Mouse (Mus musculus) spleen, adult 2 months (tissue): ENCODE measurements around the gene Foxf2. TPM values are rescaled to one million over a fixed set of nuclear protein-coding genes. Genes with fewer than 3 reads are reported as not detected.

Experiments used
- DNase-seq, 2 experiments: peaks; one replicate each; pipeline versions ENCODE4 v3.0.0 to v3.0.0-alpha.2; 2012 to 2021; ENCODE audit warnings: low spot score in 2 of 2, low read depth in 1 of 2
- H3K27ac ChIP-seq: fragments of 200-500 bp; 2 replicates; pipeline ENCODE4 v1.5.1; 2012; ENCODE audit warnings: low read length, inconsistent platforms; ENCODE audit not compliant: insufficient read depth
- H3K27me3 ChIP-seq: fragments of 200-500 bp; 2 replicates; pipeline ENCODE4 v1.6.1; 2012; ENCODE audit warnings: mild to moderate bottlenecking, moderate library complexity, low read length, inconsistent platforms; ENCODE audit not compliant: control insufficient read depth, insufficient read depth
- H3K36me3 ChIP-seq: fragments of 200-500 bp; 2 replicates; pipeline ENCODE4 v1.6.1; 2012; ENCODE audit warnings: mild to moderate bottlenecking, low read length, inconsistent platforms; ENCODE audit not compliant: control insufficient read depth, insufficient read depth
- H3K4me1 ChIP-seq: fragments of 200-500 bp; 2 replicates; pipeline ENCODE4 v1.6.1; 2011; ENCODE audit warnings: inconsistent platforms; ENCODE audit not compliant: control insufficient read depth, insufficient read depth, insufficient read length
- H3K4me3 ChIP-seq: fragments of 200-500 bp; 2 replicates; pipeline ENCODE4 v1.5.1; 2011; ENCODE audit warnings: mild to moderate bottlenecking, inconsistent platforms; ENCODE audit not compliant: insufficient read depth, insufficient read length; ENCODE audit errors: extremely low read depth
- CTCF ChIP-seq: fragments of 200-500 bp; IDR thresholded peaks from 2 replicates; pipeline ENCODE4 v1.5.1; 2011; ENCODE audit warnings: mild to moderate bottlenecking, inconsistent platforms; ENCODE audit not compliant: insufficient read depth, insufficient read length, insufficient replicate concordance; ENCODE audit errors: extremely low read depth
- POLR2A ChIP-seq: fragments of 200-500 bp; IDR thresholded peaks from 2 replicates; pipeline ENCODE4 v1.6.1; 2011; ENCODE audit warnings: low read depth, low read length, inconsistent platforms
- WGBS: fragments of 180-500 bp; shearing (Covaris S2); methylation state at CpG from one replicate; pipeline ENCODE4 v1.1.7; 2018; 5-methylcytosine and 5-hydroxymethylcytosine counted together
- polyA plus RNA-seq: library from polyadenylated mRNA; depleted of rRNA; stranded (reverse); fragments of >200 nt; gene quantifications from 2 replicates; pipeline ENCODE4 v1.2.3, GENCODE M21; 2012; rRNA removed

The Foxf2 gene
- 0.04 and 0.06 TPM in 2 replicates for polyA plus RNA-seq

DNA sequence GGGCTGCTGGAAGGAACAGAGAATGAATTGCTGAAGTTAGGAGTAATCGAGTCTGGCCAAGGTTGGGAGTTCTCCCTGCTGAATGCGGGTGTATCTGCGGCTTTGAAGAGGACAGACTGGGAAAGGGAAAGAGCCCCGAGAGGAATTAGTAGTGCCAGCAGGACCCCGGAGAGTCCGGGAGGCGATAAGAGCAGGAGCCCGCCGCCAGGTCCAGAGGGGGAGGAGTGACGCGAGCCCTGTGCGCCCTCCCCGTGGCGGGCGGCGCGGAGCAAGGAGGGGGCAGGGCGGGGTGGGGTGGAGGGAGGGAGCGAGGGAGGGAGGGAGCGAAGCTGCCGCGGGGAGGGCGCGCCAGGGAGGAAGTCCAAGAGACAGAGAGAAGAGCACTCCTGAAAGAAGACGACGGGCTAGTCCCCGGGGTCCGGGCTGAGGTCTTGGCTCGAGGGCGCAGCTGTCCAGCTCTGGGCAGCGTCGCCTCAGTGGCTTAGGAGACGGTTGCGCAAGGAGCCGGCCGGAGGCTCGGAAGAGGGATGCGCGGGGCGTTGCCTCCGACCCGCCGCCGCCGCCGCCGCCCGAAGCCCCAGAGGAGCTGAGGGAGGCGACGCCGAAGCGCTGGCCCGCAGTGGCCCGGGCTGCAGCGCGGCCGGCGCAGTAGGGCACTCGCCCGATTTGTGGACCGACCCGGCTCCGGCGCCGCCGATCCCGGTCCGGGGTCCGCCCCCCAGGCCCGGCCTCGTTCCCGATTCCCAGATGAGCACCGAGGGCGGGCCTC, at the start of gene Foxf2:
Foxf2 (plus strand) TSS at position 484 of the 769 bp plus-strand sequence.
- WGBS, result under 1% methylated on average over 60 of the region's 74 CpGs
- H3K4me3 ChIP-seq, result peak within 1 kb of the TSS; percentile 17; the same call in 1 of the 2 replicates
- no peak within 1 kb of the TSS for H3K27ac ChIP-seq
- H3K27me3 ChIP-seq, result peaks cover 48% of the 10 kb centered on the region
- TF ChIP-seq CTCF (no peak), POLR2A (no peak)
- DNase-seq, result no peak
- no peaks in the 10 kb centered on the region for H3K36me3 ChIP-seq
- peaks cover 8% of the 10 kb centered on the region for H3K4me1 ChIP-seq

DNA sequence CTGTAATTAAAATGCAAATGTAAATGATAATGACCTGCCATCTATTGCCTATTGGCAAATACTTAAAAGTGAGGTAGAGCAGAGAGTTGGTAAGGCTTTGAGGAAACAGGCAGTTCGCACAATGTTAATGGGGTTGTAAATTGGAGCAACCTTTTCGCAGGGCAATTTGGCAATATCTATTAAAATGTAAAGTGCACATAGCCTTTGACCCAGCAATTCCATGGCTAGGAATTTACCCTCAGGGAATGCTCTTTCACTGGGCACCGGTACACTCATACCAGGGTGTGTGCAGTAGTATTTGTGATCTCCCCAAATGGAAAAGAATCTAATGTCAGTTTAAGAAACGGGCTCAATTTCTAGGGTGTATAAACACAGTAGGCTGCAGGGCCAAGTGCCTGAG, 48.9 kb upstream of the Foxf2 start:
- H3K4me3 ChIP-seq, result no peak overlapping the region
- H3K27me3 ChIP-seq, result no peaks in the 10 kb centered on the region
- TF ChIP-seq POLR2A (no peak), CTCF (no peak)
- no peak for DNase-seq
- no peaks in the 10 kb centered on the region for H3K4me1 ChIP-seq
- 80% methylated on average over 4 of the region's 4 CpGs for WGBS
- no peak overlapping the region for H3K27ac ChIP-seq
- no peaks in the 10 kb centered on the region for H3K36me3 ChIP-seq

DNA sequence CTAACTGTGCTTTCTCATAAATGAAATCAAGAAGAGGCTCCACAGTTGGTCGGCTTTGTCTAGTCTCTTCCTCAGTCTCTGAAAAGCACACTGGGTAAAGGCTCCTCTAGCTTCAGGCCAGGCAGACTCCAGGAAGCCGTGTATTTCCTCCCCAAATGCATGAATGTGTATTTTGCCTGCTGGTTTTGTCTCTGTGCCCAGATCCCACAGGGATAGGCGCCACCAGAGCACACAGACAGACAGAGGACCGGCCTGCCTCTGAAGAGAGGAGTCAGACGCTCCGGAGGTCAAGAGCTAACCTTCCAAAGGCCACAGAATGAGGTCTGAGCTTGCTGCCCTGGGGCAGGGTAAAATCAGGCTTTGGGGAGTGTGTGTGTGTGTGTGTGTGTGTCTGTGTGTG, 48.0 kb upstream of the Foxf2 start:
- Histone ChIP-seq H3K27me3 (no peaks in the 10 kb centered on the region), H3K4me1 (no peaks in the 10 kb centered on the region), H3K4me3 (no peak overlapping the region), H3K27ac (no peak overlapping the region), H3K36me3 (no peaks in the 10 kb centered on the region)
- WGBS, result 42% methylated on average over 6 of the region's 6 CpGs
- no peak for DNase-seq
- TF ChIP-seq CTCF (no peak), POLR2A (no peak)

DNA sequence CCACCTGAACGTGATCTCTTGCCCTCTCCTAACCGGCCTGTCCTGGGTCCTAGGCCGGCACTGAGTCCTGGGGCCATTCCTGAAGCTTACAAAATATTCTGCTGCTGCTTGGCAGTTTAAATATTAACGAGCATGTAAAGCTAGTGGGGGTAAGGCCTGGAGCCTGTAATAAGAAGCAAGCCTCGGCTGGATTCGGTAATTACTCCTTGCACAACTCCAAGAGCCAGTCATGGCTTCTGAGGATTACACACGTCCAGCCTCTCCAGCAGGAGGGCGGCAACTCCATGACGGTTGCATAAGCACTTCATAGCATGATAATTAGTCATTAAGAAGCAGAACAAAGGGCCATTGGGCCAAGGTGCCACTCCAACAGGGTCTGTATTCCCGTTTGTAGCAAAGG, 47.2 kb upstream of the Foxf2 start:
- WGBS, result 87% methylated on average over 10 of the region's 10 CpGs
- TF ChIP-seq POLR2A (no peak), CTCF (no peak)
- Histone ChIP-seq H3K36me3 (no peaks in the 10 kb centered on the region), H3K27ac (no peak overlapping the region), H3K4me1 (no peaks in the 10 kb centered on the region), H3K27me3 (no peaks in the 10 kb centered on the region), H3K4me3 (no peak overlapping the region)
- DNase-seq, result no peak

DNA sequence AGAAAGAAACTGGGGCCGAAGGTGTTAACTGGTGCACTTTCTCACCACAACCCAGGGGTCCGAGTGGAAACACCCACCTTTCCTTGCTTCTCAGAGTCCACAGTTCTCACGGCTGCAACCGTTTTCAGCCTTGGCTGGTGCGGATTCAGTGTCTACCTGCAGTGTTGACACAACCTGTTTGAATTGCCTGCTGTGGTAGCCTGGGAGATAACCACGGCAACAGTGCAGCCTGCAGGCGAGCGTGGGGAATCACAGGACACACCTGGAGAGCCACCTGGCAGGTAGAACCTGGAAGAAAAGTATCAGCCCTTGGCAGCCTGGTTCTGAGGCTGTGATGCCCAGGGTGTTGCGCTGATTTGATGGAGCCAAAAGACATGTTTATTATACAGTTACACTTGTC, 45.8 kb upstream of the Foxf2 start:
- Histone ChIP-seq H3K36me3 (no peaks in the 10 kb centered on the region), H3K4me3 (no peak overlapping the region), H3K27ac (no peak overlapping the region), H3K27me3 (no peaks in the 10 kb centered on the region), H3K4me1 (no peaks in the 10 kb centered on the region)
- DNase-seq, result no peak
- 71% methylated on average over 9 of the region's 9 CpGs for WGBS
- TF ChIP-seq POLR2A (no peak), CTCF (no peak)

DNA sequence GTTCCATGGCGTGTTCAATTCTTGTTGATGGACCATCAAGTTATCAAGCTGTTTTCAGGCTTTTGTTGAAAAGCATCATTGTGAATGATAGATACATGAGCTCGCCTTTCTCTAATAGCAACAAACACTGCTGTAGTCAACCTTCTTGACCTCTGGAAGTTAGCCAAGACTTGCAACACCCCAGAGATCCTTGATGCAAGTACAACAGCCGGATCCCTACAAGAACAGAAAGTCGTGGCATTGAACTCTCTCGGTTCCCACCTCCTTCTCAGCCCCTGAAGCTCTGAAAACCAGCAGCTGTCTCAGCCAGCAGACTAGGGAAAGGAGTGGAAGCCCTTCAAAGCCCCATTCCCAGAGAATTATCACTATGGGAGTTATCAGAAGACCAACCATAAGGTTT, 38.3 kb upstream of the Foxf2 start:
- Histone ChIP-seq H3K4me3 (no peak overlapping the region), H3K27ac (no peak overlapping the region), H3K36me3 (no peaks in the 10 kb centered on the region), H3K27me3 (no peaks in the 10 kb centered on the region), H3K4me1 (no peaks in the 10 kb centered on the region)
- DNase-seq, result no peak
- no peak for TF ChIP-seq CTCF
- TF ChIP-seq POLR2A, result no peak
- 84% methylated on average over 5 of the region's 5 CpGs for WGBS

DNA sequence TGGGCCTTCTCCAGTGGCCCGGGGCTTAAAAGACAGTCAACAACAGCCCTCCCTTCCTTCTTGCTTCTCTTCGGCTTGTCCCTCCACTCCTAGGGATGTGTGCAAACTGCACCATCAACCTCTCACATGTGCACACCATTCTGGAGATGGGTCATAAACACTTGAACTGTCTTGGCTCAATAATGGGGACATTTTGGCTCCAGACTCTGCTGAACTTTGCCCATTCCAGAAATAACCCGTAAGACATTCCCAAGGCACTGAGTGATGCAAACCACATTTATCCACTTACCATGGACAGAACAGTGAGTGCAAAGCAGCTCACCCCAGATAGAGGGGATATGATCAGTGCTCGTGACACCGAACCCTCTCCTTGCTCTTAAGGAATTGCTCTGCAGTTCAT, 26.0 kb upstream of the Foxf2 start:
- WGBS, result 80% methylated on average over 5 of the region's 5 CpGs
- Histone ChIP-seq H3K27ac (no peak overlapping the region), H3K36me3 (no peaks in the 10 kb centered on the region), H3K4me1 (no peaks in the 10 kb centered on the region), H3K4me3 (no peak overlapping the region), H3K27me3 (no peaks in the 10 kb centered on the region; the same call in 1 of the 2 replicates)
- TF ChIP-seq CTCF, result no peak
- TF ChIP-seq POLR2A, result no peak
- DNase-seq, result no peak
